Mouse (Mus musculus) embryonic facial prominence, embryonic 14.5 days (tissue): Measurements from ENCODE around the gene Cd160. TPM values are rescaled to one million over a fixed set of nuclear protein-coding genes. Genes with fewer than 3 reads are reported as not detected.

Experiments used
- ATAC-seq: fragments of 200-750 bp; cut with Nextera tagmentation; 2 replicates; pipeline ENCODE4 v1.8.0; 2017; ENCODE audit warnings: low read depth, moderate number of reproducible peaks, moderate TSS enrichment
- DNase-seq: peaks from one replicate; pipeline ENCODE4 v3.0.0-alpha.2; 2015; ENCODE audit warnings: low spot score
- H3K27ac ChIP-seq: fragments of 300-500 bp; sonication (generic); replicated peaks from 2 replicates; pipeline ENCODE4 v1.5.1; 2014; ENCODE audit warnings: low read depth, mild to moderate bottlenecking, low read length, moderate library complexity
- H3K27me3 ChIP-seq: fragments of 300-500 bp; sonication (generic); replicated peaks from 2 replicates; pipeline ENCODE4 v1.6.1; 2014; ENCODE audit warnings: low read length; ENCODE audit not compliant: control insufficient read depth, insufficient read depth
- H3K36me3 ChIP-seq: fragments of 300-500 bp; sonication (generic); 2 replicates; pipeline ENCODE4 v1.6.1; 2014; ENCODE audit warnings: low read length, mixed read lengths; ENCODE audit not compliant: control insufficient read depth, insufficient read depth
- H3K4me1 ChIP-seq: fragments of 300-500 bp; sonication (generic); 2 replicates; pipeline ENCODE4 v1.6.1; 2014; ENCODE audit warnings: antibody characterized with exemption, low read length; ENCODE audit not compliant: control insufficient read depth, insufficient read depth
- H3K4me2 ChIP-seq: fragments of 300-500 bp; sonication (generic); 2 replicates; pipeline ENCODE4 v1.6.1; 2014; ENCODE audit warnings: low read depth, mild to moderate bottlenecking, low read length, moderate library complexity, mixed read lengths
- H3K4me3 ChIP-seq: fragments of 300-500 bp; sonication (generic); 2 replicates; pipeline ENCODE4 v1.5.1; 2014; ENCODE audit warnings: low read depth, mild to moderate bottlenecking, low read length
- H3K9ac ChIP-seq: fragments of 300-500 bp; sonication (generic); 2 replicates; pipeline ENCODE4 v1.6.1; 2014; ENCODE audit warnings: low read depth, mild to moderate bottlenecking, low read length, moderate library complexity, mixed read lengths
- H3K9me3 ChIP-seq: fragments of 300-500 bp; sonication (generic); 2 replicates; pipeline ENCODE4 v1.6.1; 2016; ENCODE audit warnings: low read length; ENCODE audit not compliant: control insufficient read depth
- WGBS: fragments of 180-500 bp; shearing (Covaris S2); extraction: QIAGEN DNeasy Blood & Tissue Kit; methylation state at CpG from one replicate; pipeline ENCODE4 v1.1.7; 2014; 5-methylcytosine and 5-hydroxymethylcytosine counted together
- polyA plus RNA-seq: library from polyadenylated mRNA; unstranded; fragments of >200 nt; fragmentation: Nextera tagmentation; extraction: Ambion mirVana; gene quantifications from 2 replicates; pipeline ENCODE4 v1.2.1, GENCODE M21; 2014

Cd160 gene
- polyA plus RNA-seq, 1 experiment from 2014 or later, result 0.24 TPM

- DNase-seq (no peak), ATAC-seq (no peak)
- Histone ChIP-seq H3K4me2 (no peak overlapping the region), H3K36me3 (no peaks in the 10 kb centered on the region), H3K9ac (no peak overlapping the region), H3K27me3 (no peaks in the 10 kb centered on the region), H3K9me3 (no peaks in the 10 kb centered on the region), H3K4me3 (no peak overlapping the region), H3K4me1 (no peaks in the 10 kb centered on the region), H3K27ac (no peak overlapping the region)
- 57% methylated on average over 3 of the region's 3 CpGs for WGBS
Measured at GRCm38 (mm10) chr3:96823701-96824100, 5.5 kb downstream of the Cd160 start.

- Histone ChIP-seq H3K27ac (no peak overlapping the region), H3K36me3 (no peaks in the 10 kb centered on the region), H3K4me2 (no peak overlapping the region), H3K4me1 (no peaks in the 10 kb centered on the region), H3K27me3 (no peaks in the 10 kb centered on the region), H3K4me3 (no peak overlapping the region), H3K9ac (no peak overlapping the region), H3K9me3 (no peaks in the 10 kb centered on the region)
- WGBS, result 87% methylated on average over 4 of the region's 4 CpGs
- no peak for DNase-seq
- no peak for ATAC-seq
Measured at GRCm38 (mm10) chr3:96821581-96821980, 7.6 kb downstream of the Cd160 start.

DNA sequence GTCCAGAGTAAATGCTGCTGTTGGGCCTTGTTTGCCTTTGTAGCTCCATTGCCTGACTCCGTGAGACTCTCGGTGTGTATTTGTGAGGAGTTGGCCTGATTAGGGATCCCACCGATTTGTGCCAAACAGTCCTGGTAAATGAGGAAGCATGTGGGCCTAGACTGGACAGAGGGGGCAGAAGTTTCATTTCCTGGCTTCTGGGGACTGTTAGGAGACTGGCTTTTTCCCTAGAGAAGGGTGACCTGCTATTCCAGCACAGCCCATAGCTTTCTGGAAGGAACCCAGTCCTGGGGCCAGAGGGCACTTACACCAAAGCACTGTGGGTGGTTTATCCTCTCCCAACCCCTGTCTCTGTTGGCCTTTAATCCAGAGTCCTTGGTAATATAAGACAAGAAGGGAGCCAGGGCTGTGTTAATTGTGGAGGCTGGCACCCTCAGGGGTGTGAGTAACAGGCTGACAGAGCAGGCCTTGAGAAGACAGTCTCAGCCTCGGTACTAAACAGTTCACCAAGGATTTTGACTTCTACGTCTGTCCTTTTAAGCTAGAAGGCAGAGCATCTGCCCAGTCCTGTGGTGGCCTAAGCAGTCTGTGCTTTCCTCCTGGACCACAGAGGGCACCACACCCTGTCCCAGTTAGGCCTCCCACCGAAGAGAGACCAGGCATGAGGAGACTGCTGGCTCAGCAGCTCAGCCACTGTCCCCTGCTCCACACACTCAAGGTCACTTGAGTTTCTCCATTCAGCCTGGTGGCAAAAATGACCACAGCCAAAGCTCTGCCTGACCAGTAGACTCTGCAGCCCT lies 8.8 kb downstream of the Cd160 start:
- no peak overlapping the region for H3K4me3 ChIP-seq
- ATAC-seq, result no peak
- WGBS, result 78% methylated on average over 6 of the region's 6 CpGs
- no peak for DNase-seq
- H3K4me1 ChIP-seq, result no peaks in the 10 kb centered on the region
- no peaks in the 10 kb centered on the region for H3K9me3 ChIP-seq
- H3K9ac ChIP-seq, result no peak overlapping the region
- H3K36me3 ChIP-seq, result no peaks in the 10 kb centered on the region
- no peak overlapping the region for H3K4me2 ChIP-seq
- H3K27me3 ChIP-seq, result no peaks in the 10 kb centered on the region
- no peak overlapping the region for H3K27ac ChIP-seq

DNA sequence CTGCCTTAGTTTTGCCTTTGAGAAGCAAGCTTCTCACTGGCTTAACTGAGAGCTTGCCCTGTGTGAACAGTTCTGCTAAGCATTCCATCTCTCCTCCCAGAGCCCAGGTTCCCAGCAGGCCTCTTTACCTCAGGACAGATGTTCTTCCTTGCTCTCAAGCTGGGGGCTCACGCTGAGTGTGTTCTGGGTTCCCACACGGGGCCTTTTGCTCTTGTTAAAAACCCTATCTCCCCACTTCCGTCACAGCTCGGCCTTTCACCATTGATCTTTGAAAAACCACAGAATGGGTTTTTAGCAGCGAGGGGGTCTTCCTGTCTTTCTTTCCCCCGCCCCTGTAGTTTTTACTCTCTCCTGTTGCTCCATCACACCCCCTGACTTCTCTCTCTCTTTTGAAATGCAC lies 14.8 kb downstream of the Cd160 start:
- H3K9me3 ChIP-seq, result no peaks in the 10 kb centered on the region
- H3K36me3 ChIP-seq, result no peaks in the 10 kb centered on the region
- WGBS, result 39% methylated on average over 6 of the region's 6 CpGs
- no peak overlapping the region for H3K4me3 ChIP-seq
- H3K4me1 ChIP-seq, result peaks cover 3% of the 10 kb centered on the region; the same call in 1 of the 2 replicates
- H3K27ac ChIP-seq, result no peak overlapping the region
- ATAC-seq (no peak), DNase-seq (no peak)
- H3K4me2 ChIP-seq, result no peak overlapping the region
- H3K27me3 ChIP-seq, result no peaks in the 10 kb centered on the region
- no peak overlapping the region for H3K9ac ChIP-seq

DNA sequence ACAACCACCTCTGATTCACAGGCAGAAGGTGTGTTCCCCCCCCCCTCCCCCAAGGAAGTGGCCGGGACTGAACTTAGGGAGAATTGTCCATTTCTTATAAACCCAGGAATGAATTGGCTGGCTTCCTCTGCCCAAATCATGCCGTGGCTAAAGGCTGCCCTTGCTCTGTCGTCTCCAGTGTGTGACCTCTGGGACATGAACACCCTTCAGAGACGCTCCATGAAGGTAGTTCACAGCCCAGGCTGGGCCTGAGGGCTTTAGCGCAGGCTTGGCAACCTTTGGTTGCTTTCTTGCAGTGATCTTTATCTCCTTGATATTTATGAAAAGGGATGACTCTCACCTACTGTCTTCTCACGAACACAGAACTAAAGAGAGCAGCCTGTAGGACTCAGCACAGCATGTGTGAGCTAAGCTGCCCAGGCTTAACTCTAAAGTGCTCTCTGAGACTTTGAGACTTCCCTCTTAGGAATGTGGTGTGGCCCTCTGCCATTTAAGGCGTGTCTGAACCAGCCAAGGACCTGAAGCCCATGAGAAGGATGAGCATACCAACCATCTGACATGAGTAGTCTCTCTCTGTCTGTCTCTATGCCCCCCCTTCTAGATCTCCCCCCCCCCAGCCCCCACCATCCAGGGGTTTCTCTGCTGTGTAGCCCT lies 15.4 kb downstream of the Cd160 start:
- Histone ChIP-seq H3K4me2 (peak overlapping the region; percentile 38; the same call in 1 of the 2 replicates), H3K4me1 (peaks cover 3% of the 10 kb centered on the region; the same call in 1 of the 2 replicates), H3K27me3 (no peaks in the 10 kb centered on the region), H3K36me3 (no peaks in the 10 kb centered on the region), H3K9ac (no peak overlapping the region), H3K9me3 (no peaks in the 10 kb centered on the region), H3K27ac (no peak overlapping the region), H3K4me3 (no peak overlapping the region)
- 43% methylated on average over 7 of the region's 7 CpGs for WGBS
- ATAC-seq (no peak), DNase-seq (peak; percentile 50)

DNA sequence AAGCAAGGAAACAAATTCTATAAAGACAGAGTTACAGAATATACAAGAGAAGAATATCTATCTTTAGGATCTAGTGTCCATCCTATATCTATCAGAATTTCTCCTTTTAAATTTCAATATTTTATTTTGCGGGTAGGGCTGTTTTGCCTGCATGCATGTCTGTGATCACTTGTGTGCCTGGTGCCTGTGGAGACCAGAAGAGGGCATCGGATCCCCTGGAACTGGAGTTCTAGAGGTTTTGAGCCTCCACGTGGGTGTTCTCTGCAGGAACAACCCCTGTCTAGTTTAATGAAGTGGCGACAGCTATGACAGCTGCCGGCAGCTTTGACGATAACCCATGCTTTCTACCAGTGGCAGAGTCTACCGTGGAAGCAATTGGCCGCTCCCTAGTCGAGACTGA lies 16.0 kb downstream of the Cd160 start:
- Histone ChIP-seq H3K36me3 (no peaks in the 10 kb centered on the region), H3K27me3 (no peaks in the 10 kb centered on the region), H3K9me3 (no peaks in the 10 kb centered on the region), H3K4me2 (peak overlapping the region; percentile 38), H3K4me3 (no peak overlapping the region), H3K9ac (no peak overlapping the region), H3K27ac (no peak overlapping the region), H3K4me1 (peaks cover 3% of the 10 kb centered on the region; the same call in 1 of the 2 replicates)
- 21% methylated on average over 9 of the region's 9 CpGs for WGBS
- DNase-seq, result peak; percentile 77
- peak; percentile 63; the same call in 1 of the 2 replicates for ATAC-seq

- WGBS, result 46% methylated on average over 20 of the region's 20 CpGs
- H3K4me3 ChIP-seq, result no peak overlapping the region
- H3K4me1 ChIP-seq, result peaks cover 3% of the 10 kb centered on the region; the same call in 1 of the 2 replicates
- peak overlapping the region; percentile 38; the same call in 1 of the 2 replicates for H3K4me2 ChIP-seq
- ATAC-seq (0 out of 2 replicates have a peak, but pooled peaks have one; percentile 33), DNase-seq (peak; percentile 73)
- no peaks in the 10 kb centered on the region for H3K9me3 ChIP-seq
- H3K36me3 ChIP-seq, result no peaks in the 10 kb centered on the region
- no peak overlapping the region for H3K9ac ChIP-seq
- H3K27ac ChIP-seq, result no peak overlapping the region
- H3K27me3 ChIP-seq, result no peaks in the 10 kb centered on the region
Measured at GRCm38 (mm10) chr3:96812395-96813091, 16.6 kb downstream of the Cd160 start.

GRCm38 (mm10) chr3:96811232-96811631 lies 17.9 kb downstream of the Cd160 start:
- no peak overlapping the region for H3K4me2 ChIP-seq
- DNase-seq (no peak), ATAC-seq (no peak)
- H3K9ac ChIP-seq, result no peak overlapping the region
- no peaks in the 10 kb centered on the region for H3K27me3 ChIP-seq
- no peaks in the 10 kb centered on the region for H3K9me3 ChIP-seq
- H3K4me3 ChIP-seq, result no peak overlapping the region
- whole genome bisulfite sequencing, result 82% methylated on average over 3 of the region's 3 CpGs
- H3K4me1 ChIP-seq, result peaks cover 3% of the 10 kb centered on the region; the same call in 1 of the 2 replicates
- no peak overlapping the region for H3K27ac ChIP-seq
- no peaks in the 10 kb centered on the region for H3K36me3 ChIP-seq
